Mouse (Mus musculus) stomach, embryonic 14.5 days (tissue): ENCODE data around the gene Ppp2r5b. TPM values are rescaled to one million over a fixed set of nuclear protein-coding genes. Genes with fewer than 3 reads are reported as not detected.

ENCODE experiments used
- microRNA counts: library from miRNA; unstranded; fragments of <30 nt; microRNA quantifications from one replicate; lab custom pipeline; 2016
- microRNA-seq: library from miRNA; unstranded; fragments of <30 nt; microRNA quantifications from one replicate; pipeline ENCODE4, GENCODE M21; 2016
- polyA plus RNA-seq: library from polyadenylated mRNA; unstranded; fragments of >200 nt; fragmentation: Nextera tagmentation; extraction: Ambion mirVana; gene quantifications from 2 replicates; pipeline ENCODE4 v1.2.1, GENCODE M21; 2014

Ppp2r5b gene
- polyA plus RNA-seq, 1 experiment from 2014 or later, result 22.1 TPM

MicroRNA genes within 50 kb of the gene (microRNA counts, 519-probe panel; counts per million panel counts)
- 3,472 counts per million, percentile 68 among the panel's probes with 10 or more counts for microRNA mmu-miR-192 (lab: Ali Mortazavi, UCI)

Small RNA genes within 50 kb of the gene (microRNA-seq; reads per million reads assigned to microRNA genes)
- 1,157 reads per million, percentile 73 among the genes with 10 or more reads in this experiment for gene Mir192
- gene Mir194-2, result 532 reads per million, percentile 66 among the genes with 10 or more reads in this experiment

Other genes starting within 250 kb of the Ppp2r5b start
- not detected in 2 replicates for gene Slc22a20, start 249.7 kb downstream of the Ppp2r5b start, polyA plus RNA-seq
- 16.1 and 16.6 TPM in 2 replicates for gene Capn1, start 220.0 kb downstream of the Ppp2r5b start, polyA plus RNA-seq
- gene Syvn1, start 189.3 kb downstream of the Ppp2r5b start, polyA plus RNA-seq, result 24.8 and 27.5 TPM in 2 replicates
- gene Mrpl49, start 178.1 kb downstream of the Ppp2r5b start, polyA plus RNA-seq, result 75.5 and 77.4 TPM in 2 replicates
- gene Fau, start 178.0 kb downstream of the Ppp2r5b start, polyA plus RNA-seq, result 902 and 945 TPM in 2 replicates
- gene Znhit2, start 174.7 kb downstream of the Ppp2r5b start, polyA plus RNA-seq, result 27.6 and 30.8 TPM in 2 replicates
- 24.8 and 24.9 TPM in 2 replicates for gene Tm7sf2, start 167.5 kb downstream of the Ppp2r5b start, polyA plus RNA-seq
- gene Vps51, start 158.6 kb downstream of the Ppp2r5b start, polyA plus RNA-seq, result 60.1 and 66.7 TPM in 2 replicates
- not detected in 2 replicates for gene Tmem262, start 155.8 kb downstream of the Ppp2r5b start, polyA plus RNA-seq
- gene Gm28374, start 153.6 kb downstream of the Ppp2r5b start, polyA plus RNA-seq, result 1.0 and 2.1 TPM in 2 replicates
- 77.7 and 81.6 TPM in 2 replicates for gene Zfpl1, start 150.9 kb downstream of the Ppp2r5b start, polyA plus RNA-seq
- 37.2 and 39.0 TPM in 2 replicates for gene Cdca5, start 150.9 kb downstream of the Ppp2r5b start, polyA plus RNA-seq
- 0.42 and 0.62 TPM in 2 replicates for gene AC131692.1, start 141.5 kb downstream of the Ppp2r5b start, polyA plus RNA-seq
- 0.54 and 0.64 TPM in 2 replicates for gene Naaladl1, start 130.1 kb downstream of the Ppp2r5b start, polyA plus RNA-seq
- gene Sac3d1, start 117.2 kb downstream of the Ppp2r5b start, polyA plus RNA-seq, result 45.4 and 47.9 TPM in 2 replicates
- gene Snx15, start 107.6 kb downstream of the Ppp2r5b start, polyA plus RNA-seq, result 27.6 and 30.6 TPM in 2 replicates
- gene Batf2, start 94.9 kb downstream of the Ppp2r5b start, polyA plus RNA-seq, result 0.23 and 0.34 TPM in 2 replicates
- gene Arl2, start 94.3 kb downstream of the Ppp2r5b start, polyA plus RNA-seq, result 101 and 107 TPM in 2 replicates
- not detected in 2 replicates for gene Majin, start 51.5 kb downstream of the Ppp2r5b start, polyA plus RNA-seq
- 0.90 TPM in 1 of 2 replicates, not detected in the other for gene Gpha2, start 9.5 kb downstream of the Ppp2r5b start, polyA plus RNA-seq
- gene Atg2a, start 5.8 kb upstream of the Ppp2r5b start, polyA plus RNA-seq, result 9.2 and 10.4 TPM in 2 replicates
- 44.9 and 46.2 TPM in 2 replicates for gene Ehd1, start 40.9 kb upstream of the Ppp2r5b start, polyA plus RNA-seq
- gene Cdc42bpg, start 70.6 kb upstream of the Ppp2r5b start, polyA plus RNA-seq, result 2.2 and 2.3 TPM in 2 replicates
- 40.0 and 41.3 TPM in 2 replicates for gene Men1, start 99.1 kb upstream of the Ppp2r5b start, polyA plus RNA-seq
- gene Map4k2, start 105.3 kb upstream of the Ppp2r5b start, polyA plus RNA-seq, result 10.0 TPM in 2 replicates
- gene Sf1, start 127.8 kb upstream of the Ppp2r5b start, polyA plus RNA-seq, result 126 and 139 TPM in 2 replicates
- 9.3 and 10.1 TPM in 2 replicates for gene Pygm, start 148.5 kb upstream of the Ppp2r5b start, polyA plus RNA-seq
- gene Rasgrp2, start 163.5 kb upstream of the Ppp2r5b start, polyA plus RNA-seq, result 38.6 and 47.8 TPM in 2 replicates
- gene Nrxn2, start 182.9 kb upstream of the Ppp2r5b start, polyA plus RNA-seq, result 2.5 and 2.6 TPM in 2 replicates